Mouse (Mus musculus) ES-CJ7 (cell line): ENCODE measurements around the gene Nav1.

Experiments used
- DNase-seq: peaks from one replicate; pipeline ENCODE4 v3.0.0; 2011; ENCODE audit warnings: low read depth, low spot score

The Nav1 gene

DNA sequence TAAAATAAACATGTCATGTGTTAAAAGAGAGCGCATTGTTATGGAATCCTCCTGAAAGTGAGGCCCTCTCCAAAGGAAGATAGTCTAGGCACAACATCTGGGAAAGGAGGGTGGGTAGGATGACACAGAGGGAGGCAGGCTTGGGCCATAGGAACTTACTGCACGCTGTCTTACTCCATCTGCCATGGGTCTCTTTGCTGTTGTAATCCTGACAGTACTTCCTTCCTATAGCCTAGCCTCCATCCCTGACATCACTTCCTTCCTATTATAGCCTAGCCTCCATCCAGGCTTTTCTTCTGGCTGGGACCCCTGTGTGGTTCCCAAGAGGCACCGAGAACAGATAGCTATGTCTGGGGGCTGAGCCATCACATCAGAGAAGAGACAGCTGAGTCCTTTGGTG, 10.2 kb upstream of the Nav1 start:
- DNase-seq: no peak

DNA sequence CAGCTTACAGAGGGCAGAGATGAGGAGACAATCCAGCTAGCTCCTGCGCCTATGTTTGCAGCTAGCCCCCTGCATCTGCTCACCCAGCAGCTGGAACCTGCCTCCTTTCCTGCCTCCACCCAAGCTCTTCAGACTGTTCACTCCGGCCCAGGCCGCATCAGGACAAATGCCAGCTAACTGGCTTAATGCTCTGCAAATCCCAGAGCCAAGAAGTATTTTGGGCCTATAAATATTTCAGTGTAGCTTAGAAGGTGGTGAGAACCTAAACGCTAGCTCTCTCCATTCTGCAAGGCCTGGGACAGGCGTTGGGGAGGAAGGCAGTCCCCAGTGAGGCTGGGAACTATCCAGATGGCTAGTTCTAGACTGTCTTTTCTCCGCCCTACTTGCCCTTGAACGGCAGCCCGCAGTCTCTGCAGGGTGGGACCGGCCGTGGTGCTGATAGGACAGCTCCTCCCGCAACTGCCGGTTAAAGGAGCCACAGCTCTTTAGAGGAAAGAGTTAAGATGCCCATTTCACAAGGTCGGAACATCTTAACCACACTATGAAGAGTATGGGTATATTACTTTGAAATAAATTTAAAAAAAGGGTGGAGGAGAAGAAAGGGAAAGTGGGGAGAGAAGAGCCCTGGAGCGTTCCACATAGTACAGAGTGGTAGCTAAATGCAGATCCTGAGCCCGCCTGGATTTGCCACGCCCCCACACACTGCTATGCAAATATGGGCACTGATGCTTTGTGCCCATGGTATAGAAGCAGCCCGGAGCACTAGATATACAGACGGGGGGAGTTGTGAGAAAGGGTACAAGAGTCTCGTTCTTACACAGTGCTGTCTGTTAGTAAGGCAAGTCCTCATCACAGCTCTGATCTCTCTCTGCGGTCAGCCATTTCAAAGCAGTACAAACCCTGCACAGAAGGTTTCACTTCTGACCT, 8.9 kb upstream of the Nav1 start:
- DNase-seq: peak; percentile 85

DNA sequence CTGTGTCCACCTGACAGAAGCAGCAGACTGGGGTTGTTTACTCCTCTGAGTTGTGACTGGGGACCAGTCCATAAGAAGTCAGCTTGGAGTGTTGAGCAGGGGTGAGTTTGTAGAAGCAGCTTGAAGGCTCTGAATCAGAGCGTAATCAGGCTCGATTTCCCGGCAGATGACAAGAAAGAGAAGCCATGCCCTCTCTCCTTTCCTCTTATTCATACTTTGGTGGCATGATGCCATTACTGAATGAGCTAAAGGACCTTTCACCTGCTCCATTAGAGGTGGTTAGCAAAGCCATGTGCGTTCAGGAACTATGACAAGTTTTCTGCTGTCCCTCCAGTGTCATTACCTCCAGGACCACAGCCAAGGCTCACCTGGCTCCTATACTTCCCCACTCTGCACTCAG, 2.5 kb upstream of the Nav1 start:
- no peak for DNase-seq

DNA sequence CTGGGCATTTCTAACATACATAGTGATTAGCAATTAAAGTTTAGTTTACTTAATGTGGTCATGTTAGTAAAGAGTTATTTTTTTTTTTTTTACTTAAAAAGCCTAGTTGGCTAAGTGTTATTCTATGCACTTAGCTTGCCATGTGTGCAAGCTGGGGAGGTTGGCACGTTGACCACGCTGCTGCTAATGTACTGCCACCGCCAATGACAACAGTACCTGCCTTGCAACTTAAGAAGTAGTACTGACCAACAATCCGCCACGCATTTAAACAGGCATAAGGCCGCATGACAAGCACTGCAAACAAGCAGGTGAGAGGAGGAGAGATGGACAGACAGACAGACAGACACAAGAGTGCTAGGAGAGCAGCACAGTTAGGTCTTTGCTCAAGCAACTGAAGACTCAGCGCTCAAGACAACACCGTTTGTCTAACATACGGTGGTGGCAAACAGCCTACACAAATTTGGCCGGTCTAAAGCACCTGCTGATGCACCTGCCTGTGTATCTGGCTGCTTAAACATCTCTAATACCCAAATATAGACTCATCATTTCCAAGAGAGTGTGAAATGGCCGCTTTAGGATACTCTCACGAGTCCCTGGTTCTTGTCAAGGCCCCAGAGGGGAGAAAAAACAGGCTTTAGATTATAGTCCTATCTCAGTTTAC, 610 bp downstream of the Nav1 start:
- no peak for DNase-seq

DNA sequence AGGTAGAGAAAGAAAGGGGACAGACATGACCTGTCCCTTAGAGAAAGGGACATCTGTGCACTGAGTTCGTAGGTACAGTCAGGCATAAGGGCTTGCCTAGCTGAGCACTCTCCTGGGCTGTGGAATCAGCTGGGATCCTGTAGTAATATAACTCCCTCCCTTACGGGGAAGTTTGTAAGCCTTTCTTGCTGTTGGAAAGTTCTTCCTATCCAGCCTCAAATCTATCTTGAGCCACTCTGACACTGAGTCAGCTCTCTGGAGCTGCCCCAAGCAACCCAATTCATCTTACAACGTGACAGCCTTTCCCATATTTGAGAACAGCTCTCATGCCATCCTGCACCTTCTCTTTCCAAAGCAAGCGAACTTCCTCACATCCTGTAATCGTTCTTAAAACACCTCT, 1.6 kb downstream of the Nav1 start:
- no peak for DNase-seq

DNA sequence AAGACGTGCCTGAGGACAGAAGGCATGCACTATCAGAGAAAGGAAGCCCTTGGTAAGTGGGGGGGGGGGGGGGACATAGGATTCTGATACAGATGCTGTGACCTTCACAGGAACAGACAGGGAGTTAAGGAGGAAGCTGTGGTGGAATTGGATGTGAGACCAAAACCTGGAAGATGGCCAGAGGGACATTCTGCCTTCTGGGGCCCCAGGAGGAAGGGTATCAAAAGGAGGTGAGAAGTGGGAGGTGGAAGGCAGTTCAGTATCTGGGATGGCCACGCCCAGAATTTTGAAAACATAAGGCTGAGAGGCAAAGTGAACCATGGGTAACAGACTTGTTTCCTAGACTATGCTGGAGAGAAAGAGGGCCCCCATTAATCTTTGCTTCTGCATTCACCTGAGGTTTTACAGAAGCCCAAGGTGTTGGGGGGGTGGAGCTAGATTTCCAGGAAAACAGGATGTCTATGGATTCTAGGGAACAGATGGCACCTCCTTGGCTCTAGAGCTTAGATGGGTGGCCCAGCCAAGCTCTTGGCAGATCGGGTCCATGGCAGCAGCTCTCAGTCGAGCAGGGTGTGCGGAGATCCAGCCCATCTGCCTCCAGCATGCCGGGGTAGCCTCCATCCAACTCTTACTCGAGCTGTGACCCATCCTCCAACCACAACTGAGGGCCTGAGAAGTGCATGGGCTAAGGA, 2.6 kb downstream of the Nav1 start:
- DNase-seq: no peak

DNA sequence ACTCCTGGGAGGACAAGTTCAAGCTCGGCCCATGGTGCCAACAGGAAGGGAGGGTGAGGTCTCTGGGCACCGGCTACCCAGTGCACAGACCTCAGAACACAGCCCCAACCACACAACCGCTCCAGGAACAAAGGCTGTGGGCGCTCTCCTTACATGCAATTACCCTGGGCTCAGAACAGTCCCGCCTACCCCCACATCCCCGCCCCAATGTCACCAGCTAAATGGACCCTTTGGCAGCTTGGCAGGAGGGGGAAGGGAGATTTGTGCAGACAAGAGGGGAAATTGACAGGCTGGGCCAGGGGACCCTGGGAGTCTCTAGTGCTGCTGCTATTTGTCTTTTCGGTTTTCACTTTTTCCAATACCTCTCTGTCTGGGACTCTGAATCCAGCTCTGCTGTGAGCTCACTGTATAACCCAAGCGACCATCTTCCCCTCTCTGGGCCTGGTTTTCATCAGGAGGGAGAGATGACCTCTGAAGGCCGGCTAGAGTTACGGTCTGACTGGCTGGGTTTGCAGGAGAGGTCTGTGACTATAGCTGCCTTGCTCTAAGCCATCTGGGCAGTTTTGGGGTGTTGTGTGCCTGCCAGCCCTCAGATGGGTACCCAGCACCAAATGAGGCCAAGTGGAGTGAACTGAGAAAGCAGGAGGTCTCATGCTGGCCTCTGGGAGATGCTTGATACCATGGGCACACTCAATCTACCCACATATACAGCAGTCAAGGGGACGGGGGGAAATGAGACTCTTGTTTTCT, 3.8 kb downstream of the Nav1 start:
- DNase-seq: no peak

DNA sequence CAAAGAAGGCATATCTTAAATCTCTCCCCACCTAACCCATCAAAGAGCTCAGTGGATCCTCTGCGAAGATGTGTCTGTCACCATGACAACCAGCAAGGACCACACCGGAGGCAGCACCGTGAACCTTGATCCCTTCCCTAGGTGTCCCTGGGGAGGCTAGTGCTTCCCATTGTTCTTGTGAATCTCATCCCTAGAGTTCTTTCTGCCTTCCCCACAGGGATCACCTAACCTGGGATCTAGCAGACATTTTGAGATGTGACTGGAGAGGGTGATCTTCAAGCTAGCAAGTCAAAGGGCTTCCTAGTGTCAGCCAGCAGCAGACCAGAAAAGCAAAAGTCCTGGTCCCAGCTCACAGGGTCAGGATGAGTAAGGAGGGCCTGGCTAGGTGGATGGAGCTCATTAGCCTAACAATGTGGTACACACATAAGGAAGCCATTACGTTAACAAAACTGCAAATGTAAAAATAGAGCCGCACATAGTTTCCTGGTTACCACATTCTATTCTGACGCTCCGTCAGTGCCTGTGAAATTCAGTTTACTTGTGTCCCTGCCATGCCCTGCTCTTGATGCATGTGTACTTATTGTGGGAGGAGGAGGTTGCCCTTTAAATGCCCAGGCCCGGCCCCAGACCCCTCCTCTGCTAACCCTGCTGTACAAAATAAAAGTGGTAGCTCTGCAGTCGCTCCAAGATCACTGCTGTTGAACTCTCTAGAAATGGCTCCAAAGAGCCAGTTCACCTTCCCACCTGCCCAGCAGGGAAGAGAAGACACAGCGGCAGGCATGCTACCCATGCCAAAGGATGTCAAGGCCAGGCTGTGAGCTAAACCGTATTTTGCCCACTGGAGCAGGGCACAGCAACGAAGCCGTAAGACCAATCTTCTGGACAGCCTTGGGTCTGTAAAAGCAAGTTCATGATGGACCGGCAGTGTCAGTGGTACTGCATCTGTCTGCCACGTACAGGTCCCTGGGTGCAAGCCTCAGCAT, 6.8 kb downstream of the Nav1 start:
- DNase-seq: no peak

DNA sequence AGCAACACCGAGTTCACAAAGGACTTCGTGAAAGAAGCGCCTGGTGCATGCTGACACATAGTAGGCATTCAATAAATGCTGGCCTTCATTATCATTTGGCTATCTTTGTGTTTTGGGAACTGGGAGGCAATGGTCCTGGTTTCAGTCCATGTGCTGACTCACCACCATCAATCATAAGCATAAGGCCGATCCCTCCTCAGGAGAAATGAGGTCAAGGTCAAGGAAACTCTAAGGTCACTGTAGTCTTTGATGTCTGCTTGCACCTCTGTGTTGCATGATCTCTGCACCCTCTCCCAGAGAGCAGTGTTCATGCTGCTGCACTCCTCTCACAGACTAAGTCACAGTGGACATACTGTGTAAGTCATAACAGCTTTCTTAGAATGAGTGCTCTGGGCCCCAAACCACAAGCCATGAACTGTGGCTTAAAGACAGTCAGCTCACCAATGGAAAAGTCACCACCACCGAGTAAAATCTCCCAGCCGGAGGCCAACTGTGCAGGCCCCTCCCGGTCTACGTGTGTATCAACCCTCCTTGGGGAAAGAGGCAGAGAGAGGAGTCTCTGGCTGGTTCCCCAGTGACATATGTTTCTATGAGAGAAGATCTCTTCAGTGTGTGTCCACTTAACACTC, 8.7 kb downstream of the Nav1 start:
- no peak for DNase-seq

DNA sequence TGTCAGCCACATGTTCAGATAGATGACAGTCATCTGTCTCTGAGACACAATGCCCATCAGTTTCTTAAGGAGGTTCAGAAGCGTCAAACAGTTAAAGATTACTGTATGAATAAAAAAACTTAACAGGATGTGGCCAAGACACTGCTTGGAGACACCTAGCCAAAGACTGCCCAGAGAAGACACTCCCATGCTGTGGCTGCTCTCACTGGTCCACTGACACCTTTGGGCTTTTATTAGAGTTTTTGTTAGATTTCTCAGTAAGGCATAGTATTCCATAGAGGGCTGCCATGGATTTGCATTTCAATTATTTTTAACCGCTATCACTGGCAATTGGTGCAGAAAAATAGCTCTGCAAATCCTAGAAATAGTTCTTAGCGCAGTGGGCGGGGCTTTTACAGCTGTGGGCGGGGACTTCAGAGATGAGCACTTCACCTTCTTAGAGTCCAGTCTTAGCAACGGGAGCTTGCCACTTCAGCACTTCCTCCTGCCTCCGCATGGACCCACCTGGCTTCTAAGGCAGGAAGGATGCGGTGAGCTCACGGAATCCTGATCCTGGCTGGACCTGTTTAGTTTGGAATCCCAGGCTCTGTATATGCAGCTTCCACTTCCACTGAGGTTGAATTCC, 12.7 kb downstream of the Nav1 start:
- DNase-seq: peak; percentile 59

DNA sequence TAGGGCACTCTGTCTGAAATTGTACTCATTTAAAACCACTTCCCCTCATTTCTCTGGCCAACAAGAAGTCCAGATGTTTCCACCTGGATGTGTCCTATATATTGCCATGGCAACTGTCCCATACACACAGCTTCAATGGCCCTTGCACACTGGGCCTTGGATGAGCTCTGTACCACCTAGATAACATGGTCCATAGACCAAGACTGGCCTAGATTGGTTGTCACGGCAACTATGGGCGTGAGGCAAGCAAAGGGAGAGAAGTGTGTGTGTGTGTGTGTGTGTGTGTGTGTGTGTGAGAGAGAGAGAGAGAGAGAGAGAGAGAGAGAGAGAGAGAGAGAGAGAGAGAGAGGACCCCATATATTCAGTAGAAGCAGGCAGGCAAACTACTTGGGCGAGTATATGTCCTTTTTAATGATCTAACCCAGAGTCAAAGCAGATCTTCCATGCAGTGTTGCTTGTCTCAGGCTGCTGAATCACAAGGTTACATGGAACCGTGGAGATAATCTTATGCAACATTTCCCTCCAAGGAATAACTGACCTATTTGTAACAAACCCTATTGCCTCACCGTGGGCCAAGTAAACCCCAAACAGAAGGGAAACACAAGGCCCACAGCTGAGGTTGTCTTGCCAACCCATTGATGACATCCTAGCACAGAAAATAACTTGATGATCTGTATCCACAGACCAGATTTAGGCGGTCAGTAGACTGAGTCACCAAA, 13.4 kb downstream of the Nav1 start:
- DNase-seq: no peak

DNA sequence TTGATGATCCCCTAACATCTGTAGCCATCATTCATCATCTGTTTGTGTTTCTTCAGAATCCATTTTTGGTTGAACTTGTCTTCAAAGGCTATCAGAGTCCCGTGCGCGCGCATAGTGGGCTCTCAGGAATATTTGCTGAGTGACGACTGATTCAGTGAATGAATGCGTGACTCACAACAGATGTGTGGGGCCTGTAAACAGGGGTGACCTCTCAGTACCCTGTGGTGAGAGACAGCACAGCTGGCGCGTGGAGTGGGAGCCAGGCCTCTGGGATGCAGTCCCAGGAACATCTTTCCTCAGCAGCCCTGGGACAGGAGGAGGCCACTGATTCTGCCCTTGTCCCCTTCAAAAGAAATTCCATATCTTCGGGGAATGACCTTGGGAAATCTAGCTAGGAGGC, 16.3 kb downstream of the Nav1 start:
- DNase-seq: no peak

DNA sequence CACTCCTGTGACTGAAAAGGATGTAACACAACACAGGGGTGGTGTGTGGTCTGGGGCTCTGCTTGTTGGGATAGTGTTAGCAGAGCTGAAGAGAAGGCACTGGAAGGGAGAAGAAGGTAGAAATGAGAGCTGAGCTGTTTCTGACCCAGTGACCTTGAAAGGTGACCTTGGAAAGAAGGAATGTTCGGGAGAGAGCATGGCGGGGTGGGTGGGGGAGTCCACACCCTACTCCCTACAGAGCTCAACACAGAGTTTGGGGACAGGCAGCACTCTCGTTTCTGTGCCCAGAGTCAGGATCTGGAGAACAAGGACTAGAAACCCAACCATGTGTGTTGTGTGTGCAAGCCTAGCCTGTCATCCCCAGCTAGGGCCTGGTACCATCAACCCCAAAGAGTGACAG, 18.1 kb downstream of the Nav1 start:
- DNase-seq: peak; percentile 52

DNA sequence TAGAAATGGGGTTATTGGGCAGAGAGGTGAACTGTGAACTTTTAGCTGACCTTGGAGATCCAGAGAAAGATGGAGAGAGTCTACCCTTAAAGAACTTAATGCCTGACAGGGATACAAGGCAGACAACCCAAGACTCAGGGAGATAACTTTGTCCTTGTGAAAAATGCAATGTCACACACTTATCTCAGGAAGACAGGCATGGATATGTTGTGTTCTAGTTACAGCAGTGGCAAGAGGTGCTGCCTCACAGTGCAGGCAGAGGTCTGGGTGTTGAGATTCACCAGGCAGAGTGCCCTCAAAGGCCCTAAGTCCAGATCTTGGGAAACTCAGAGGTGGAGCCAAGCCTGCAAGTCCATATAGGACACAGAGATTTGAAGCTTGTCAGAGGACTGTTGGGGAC, 20.2 kb downstream of the Nav1 start:
- no peak for DNase-seq

DNA sequence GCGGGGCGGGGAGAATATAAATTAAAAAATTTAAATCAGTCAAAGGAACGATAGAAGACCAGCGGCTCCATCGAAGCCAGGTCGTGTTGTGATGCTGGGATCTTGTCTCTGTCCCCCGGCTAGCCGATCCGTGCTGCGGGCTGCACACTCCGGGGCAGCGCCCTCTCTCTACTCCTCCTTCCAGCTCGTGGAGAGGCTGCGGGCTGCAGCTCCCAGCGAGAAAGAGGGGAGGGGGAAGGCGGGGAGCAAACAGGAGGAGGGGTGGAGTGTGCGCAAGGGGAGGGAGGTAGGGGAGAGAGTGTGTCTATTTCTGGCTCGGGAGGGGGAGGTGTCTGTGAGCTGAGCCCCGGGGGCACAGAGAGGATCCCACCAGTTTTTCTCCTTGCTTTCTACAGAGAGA, 21.5 kb downstream of the Nav1 start:
- peak; percentile 76 for DNase-seq

DNA sequence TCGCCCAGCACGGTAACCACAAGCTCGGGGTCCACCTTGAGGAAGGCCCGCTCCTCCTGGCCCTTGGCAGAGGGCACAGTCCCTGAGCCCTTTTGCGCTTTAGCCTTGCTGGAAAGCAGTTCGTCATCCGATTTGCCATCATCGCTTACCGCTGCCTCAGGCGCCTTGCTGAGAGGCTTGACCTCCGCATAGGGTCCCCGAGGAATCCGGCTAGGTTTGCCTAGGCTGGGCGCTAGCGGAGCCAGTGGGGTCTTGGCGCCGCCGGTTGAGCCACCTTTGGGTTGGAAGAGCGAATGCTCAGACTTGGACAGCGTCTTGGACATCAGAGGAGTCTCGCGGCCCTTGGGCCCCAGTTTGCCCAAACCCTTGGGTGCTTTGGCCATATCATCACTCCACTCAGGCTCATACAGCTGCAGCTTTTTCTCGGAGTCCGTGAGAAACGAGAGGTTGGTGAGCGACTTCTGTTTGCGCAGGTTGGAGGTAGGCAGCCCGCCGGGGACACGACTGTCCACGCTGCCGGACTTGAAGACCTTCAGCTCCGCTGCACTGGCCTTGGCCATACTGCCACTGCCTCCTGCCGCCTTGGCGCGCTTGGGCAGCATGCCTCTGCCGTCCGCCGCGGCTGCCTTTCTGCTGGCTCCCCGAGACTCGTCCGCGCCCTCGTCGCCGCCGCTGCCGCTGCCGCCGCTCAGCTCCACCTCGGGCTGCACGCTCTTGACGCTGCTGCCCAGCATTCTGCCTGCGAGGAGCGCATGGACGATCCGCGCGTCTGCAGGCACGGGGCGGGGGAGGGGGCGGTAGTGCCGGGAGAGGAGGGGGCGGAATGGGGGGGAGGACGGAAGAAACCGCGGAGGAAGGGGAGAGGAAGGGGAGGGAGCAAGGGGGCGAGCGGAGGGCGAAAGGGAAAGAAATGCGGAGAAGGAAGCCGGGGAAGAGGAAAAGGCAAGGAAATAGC, 22.2 kb downstream of the Nav1 start:
- DNase-seq: no peak

DNA sequence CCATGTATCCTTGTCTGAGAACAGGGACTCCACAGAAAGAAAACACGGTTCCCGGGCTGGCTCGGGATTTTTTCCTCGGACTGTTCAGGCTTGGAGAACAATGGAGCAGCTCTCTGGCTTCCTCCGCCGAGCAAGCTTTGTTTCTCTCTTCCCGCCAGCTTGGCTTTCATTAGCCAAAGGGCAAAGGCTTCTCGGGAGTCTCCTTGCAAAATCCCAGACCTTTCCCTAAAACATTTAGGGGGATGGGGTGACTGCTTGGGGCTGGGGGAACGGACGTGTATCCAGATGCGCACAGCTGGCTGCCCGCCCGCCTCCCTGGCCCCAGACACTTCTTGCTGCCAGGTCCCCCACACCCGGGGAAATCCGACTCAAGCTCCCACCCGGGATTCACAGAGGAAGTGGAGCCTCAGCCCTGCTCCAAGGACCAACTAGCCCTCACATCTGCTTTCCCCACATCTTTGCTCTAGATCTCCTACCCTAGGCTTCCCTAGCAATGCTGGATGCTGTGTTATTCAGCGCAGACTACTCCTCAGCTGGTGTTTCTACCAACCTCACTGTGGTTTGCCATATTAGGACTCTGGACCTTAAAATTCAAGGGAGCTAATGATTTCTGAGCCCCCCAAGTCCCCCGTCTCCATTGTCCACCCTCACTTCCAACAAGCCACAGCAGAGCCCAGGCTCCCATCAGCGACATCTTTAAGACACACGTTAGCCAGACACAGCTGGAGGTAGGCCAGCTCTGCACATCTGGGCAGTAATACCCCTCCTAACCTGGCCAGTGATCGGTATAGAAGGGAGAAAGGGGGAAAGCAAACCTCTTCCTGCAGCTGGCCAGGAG, 23.2 kb downstream of the Nav1 start:
- no peak for DNase-seq
